Mouse (Mus musculus): ENCODE measurements around the gene Gm13276.
"Not testable (repeated sequence)": the region's sequence is repeated elsewhere in the genome, so short reads cannot be mapped to it uniquely, and the experiment has no call there.

GRCm38 (mm10) chr4:88835225-88835624 lies 49.7 kb downstream of the Gm13276 start, which contains the start of gene Ifna5:
- TF ChIP-seq POLR2A (IDR thresholded peaks at IDR 0.05; ENCODE audit: control insufficient read depth in 1 of 2, insufficient read depth in 1 of 2, low read depth in 1 of 2, low read length in 2 of 2, poor library complexity in 1 of 2); CHD2 (IDR thresholded peaks at IDR 0.05; ENCODE audit: low read length); ELF1 (IDR thresholded peaks at IDR 0.05; ENCODE audit: low read depth, low read length); CTCF (IDR thresholded peaks at IDR 0.05 in 2 of 3, conservative IDR thresholded peaks at IDR 0.05 in 1 of 3; ENCODE audit: control insufficient read depth in 1 of 3, insufficient read depth in 1 of 3, low read depth in 2 of 3, low read length in 3 of 3, poor library complexity in 1 of 3, severe bottlenecking in 1 of 3); MAX (IDR thresholded peaks at IDR 0.05; ENCODE audit: low read length); GABPA (IDR thresholded peaks at IDR 0.05; ENCODE audit: low read depth, low read length); BHLHE40 (IDR thresholded peaks at IDR 0.05; ENCODE audit: borderline replicate concordance, low read depth, low read length); USF1 (IDR thresholded peaks at IDR 0.05; ENCODE audit: low read depth, low read length); NRF1 (IDR thresholded peaks at IDR 0.05; ENCODE audit: insufficient read depth, low read depth, low read length, poor library complexity, severe bottlenecking): not testable (repeated sequence)
